Mouse (Mus musculus) heart, adult 2 months (tissue): ENCODE results near the gene Bricd5.

Source experiments
- CTCF ChIP-seq: fragments of 200-600 bp; IDR thresholded peaks from 2 replicates; pipeline ENCODE4 v1.8.1; 2022; ENCODE audit warnings: antibody characterized with exemption, mild to moderate bottlenecking, moderate library complexity
- EP300 ChIP-seq: fragments of 200-500 bp; IDR thresholded peaks from 2 replicates; pipeline ENCODE4 v1.6.1; 2011; ENCODE audit warnings: low read depth, low read length, control low read depth; ENCODE audit not compliant: insufficient read depth
- POLR2A ChIP-seq: fragments of 200-500 bp; IDR thresholded peaks from 2 replicates; pipeline ENCODE4 v1.6.1; 2011; ENCODE audit warnings: mild to moderate bottlenecking, low read depth, low read length, control low read depth; ENCODE audit not compliant: insufficient read depth

- no peak for TF ChIP-seq CTCF
- no peak for TF ChIP-seq EP300
- TF ChIP-seq POLR2A: no peak
Observed at GRCm38 (mm10) chr17:24507129-24507664, 33.5 kb downstream of the Bricd5 start.
